Mouse (Mus musculus): ENCODE measurements around the gene Btbd35f28.
"Not testable (repeated sequence)": the region's sequence is repeated elsewhere in the genome, so short reads cannot be mapped to it uniquely, and the experiment has no call there.

Btbd35f28 gene

DNA sequence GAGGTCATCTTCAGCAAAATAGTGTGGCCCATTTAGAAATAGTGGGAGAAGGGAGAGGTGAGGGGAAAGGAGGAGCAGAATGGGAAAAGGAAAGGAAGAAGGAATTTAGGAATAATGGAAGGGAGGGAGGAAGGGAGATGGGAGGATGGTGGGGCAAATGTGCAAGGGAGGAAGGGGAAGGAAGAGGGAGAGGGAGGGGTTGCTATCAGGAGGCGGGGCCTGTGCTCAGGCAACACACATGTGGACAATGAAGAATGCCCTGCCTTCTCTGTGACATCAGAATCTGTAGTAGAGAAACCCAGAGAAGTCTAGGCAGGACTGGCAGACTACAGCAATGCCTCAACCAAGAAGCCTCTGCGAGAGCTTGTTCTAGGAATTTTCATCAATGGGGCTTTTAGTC lies at the start of gene Btbd35f28:
TSS of gene Btbd35f28 (plus strand) at position 301 of the 400 bp plus-strand sequence.
- DNase-seq (ENCODE audit: extremely low spot score, low spot score), result not testable (repeated sequence)
